Mouse (Mus musculus) MEL (cell line): ENCODE data around the gene Polr2e. TPM values are rescaled to one million over a fixed set of nuclear protein-coding genes. Genes with fewer than 3 reads are reported as not detected.

Source experiments
- DNase-seq: peaks from one replicate; pipeline ENCODE4 v3.0.0; 2011; ENCODE audit warnings: low read depth, low spot score
- H3K27ac ChIP-seq: 2 replicates; pipeline ENCODE4 v1.5.1; 2012; ENCODE audit warnings: low read depth, mild to moderate bottlenecking, control low read depth, low read length, moderate library complexity; ENCODE audit not compliant: control insufficient read depth
- H3K27me3 ChIP-seq, 2 experiments: fragments of 150-350 bp in 1 of 2; sonication (generic) in 1 of 2; 2 replicates each; pipeline ENCODE4 v1.6.1; 2012; ENCODE audit warnings: low read length in 2 of 2, mild to moderate bottlenecking in 2 of 2, improper control_type of control experiment in 1 of 2, moderate library complexity in 1 of 2; ENCODE audit not compliant: insufficient read depth in 2 of 2, control insufficient read depth in 1 of 2
- H3K36me3 ChIP-seq, 2 experiments: 2 replicates each; pipeline ENCODE4 v1.6.1; 2012 to 2014; ENCODE audit warnings: low read length in 2 of 2, improper control_type of control experiment in 1 of 2, inconsistent platforms in 1 of 2, mild to moderate bottlenecking in 1 of 2; ENCODE audit not compliant: insufficient read depth in 2 of 2, control insufficient read depth in 1 of 2
- H3K4me1 ChIP-seq, 2 experiments: fragments of 150-350 bp in 1 of 2; sonication (generic) in 1 of 2; 2 replicates each; pipeline ENCODE4 v1.6.1; 2012; ENCODE audit warnings: low read length in 2 of 2, improper control_type of control experiment in 1 of 2, mild to moderate bottlenecking in 1 of 2; ENCODE audit not compliant: insufficient read depth in 2 of 2, control insufficient read depth in 1 of 2
- H3K4me3 ChIP-seq, 2 experiments: fragments of 150-350 bp in 1 of 2; sonication (generic) in 1 of 2; 2 replicates each; pipeline ENCODE4 v1.5.1; 2012; ENCODE audit warnings: low read depth in 2 of 2, low read length in 2 of 2, mild to moderate bottlenecking in 2 of 2, moderate library complexity in 2 of 2, control low read depth in 1 of 2, improper control_type of control experiment in 1 of 2; ENCODE audit not compliant: control insufficient read depth in 1 of 2, insufficient read depth in 1 of 2
- H3K79me2 ChIP-seq: 2 replicates; pipeline ENCODE4 v1.6.1; 2012; ENCODE audit warnings: mild to moderate bottlenecking, low read length, moderate library complexity; ENCODE audit not compliant: control insufficient read depth, poor library complexity, insufficient read depth
- H3K9ac ChIP-seq: 2 replicates; pipeline ENCODE4 v1.6.1; 2012; ENCODE audit warnings: low read depth, mild to moderate bottlenecking, control low read depth, low read length, moderate library complexity; ENCODE audit not compliant: control insufficient read depth, poor library complexity, severe bottlenecking
- H3K9me3 ChIP-seq: fragments of 150-350 bp; sonication (generic); replicated peaks from 2 replicates; pipeline ENCODE4 v1.6.1; 2012; ENCODE audit warnings: mild to moderate bottlenecking, low read length, improper control_type of control experiment, moderate library complexity; ENCODE audit not compliant: insufficient read depth
- CHD1 ChIP-seq: IDR thresholded peaks from 2 replicates; pipeline ENCODE4 v1.6.1; 2012; ENCODE audit warnings: low read depth, mild to moderate bottlenecking, inconsistent platforms, low read length, improper control_type of control experiment
- CHD2 ChIP-seq: IDR thresholded peaks from 2 replicates; pipeline ENCODE4 v1.6.1; 2011; ENCODE audit warnings: low read length, improper control_type of control experiment
- CTCF ChIP-seq, 3 experiments: IDR thresholded peaks in 2 of 3; conservative IDR thresholded peaks in 1 of 3; 2 replicates each; pipeline ENCODE4 v1.5.1; 2011 to 2012; ENCODE audit warnings: low read length in 3 of 3, low read depth in 2 of 3, mild to moderate bottlenecking in 2 of 3, improper control_type of control experiment in 1 of 3, inconsistent platforms in 1 of 3, mixed read lengths in 1 of 3, moderate library complexity in 1 of 3; ENCODE audit not compliant: control insufficient read depth in 1 of 3, insufficient read depth in 1 of 3, poor library complexity in 1 of 3, severe bottlenecking in 1 of 3
- E2F4 ChIP-seq: IDR thresholded peaks from 2 replicates; pipeline ENCODE4 v1.6.1; 2011; ENCODE audit warnings: low read depth, low read length, improper control_type of control experiment, borderline replicate concordance
- ELF1 ChIP-seq: IDR thresholded peaks from 2 replicates; pipeline ENCODE4 v1.6.1; 2014; ENCODE audit warnings: low read depth, mild to moderate bottlenecking, inconsistent platforms, low read length, improper control_type of control experiment, moderate library complexity
- EP300 ChIP-seq, 2 experiments: IDR thresholded peaks; 2 replicates each; pipeline ENCODE4 v1.6.1; 2011; ENCODE audit warnings: improper control_type of control experiment in 2 of 2, low read length in 2 of 2, low read depth in 1 of 2, mild to moderate bottlenecking in 1 of 2
- GABPA ChIP-seq: IDR thresholded peaks from 2 replicates; pipeline ENCODE4 v1.6.1; 2012; ENCODE audit warnings: low read depth, mild to moderate bottlenecking, inconsistent platforms, low read length, improper control_type of control experiment, moderate library complexity
- HCFC1 ChIP-seq: IDR thresholded peaks from 2 replicates; pipeline ENCODE4 v1.6.1; 2012; ENCODE audit warnings: low read depth, mild to moderate bottlenecking, inconsistent platforms, low read length, improper control_type of control experiment, moderate library complexity
- MAX ChIP-seq: IDR thresholded peaks from 2 replicates; pipeline ENCODE4 v1.6.1; 2011; ENCODE audit warnings: low read length, improper control_type of control experiment
- MXI1 ChIP-seq: IDR thresholded peaks from 2 replicates; pipeline ENCODE4 v1.6.1; 2011; ENCODE audit warnings: mild to moderate bottlenecking, low read depth, low read length, improper control_type of control experiment
- MYC ChIP-seq: IDR thresholded peaks from 2 replicates; pipeline ENCODE4 v1.6.1; 2011; ENCODE audit warnings: low read depth, mild to moderate bottlenecking, low read length, improper control_type of control experiment, moderate library complexity
- NRF1 ChIP-seq: IDR thresholded peaks from 2 replicates; pipeline ENCODE4 v1.6.1; 2014; ENCODE audit warnings: low read depth, mild to moderate bottlenecking, inconsistent platforms, low read length, improper control_type of control experiment, moderate library complexity; ENCODE audit not compliant: poor library complexity, insufficient read depth, severe bottlenecking
- RCOR1 ChIP-seq: IDR thresholded peaks from 2 replicates; pipeline ENCODE4 v1.6.1; 2012; ENCODE audit warnings: low read depth, mild to moderate bottlenecking, inconsistent platforms, low read length, improper control_type of control experiment
- SIN3A ChIP-seq: IDR thresholded peaks from 2 replicates; pipeline ENCODE4 v1.6.1; 2012; ENCODE audit warnings: low read length, improper control_type of control experiment, inconsistent platforms
- SMC3 ChIP-seq: IDR thresholded peaks from 2 replicates; pipeline ENCODE4 v1.6.1; 2011; ENCODE audit warnings: low read depth, low read length, improper control_type of control experiment
- UBTF ChIP-seq: IDR thresholded peaks from 2 replicates; pipeline ENCODE4 v1.6.1; 2012; ENCODE audit warnings: low read depth, mild to moderate bottlenecking, inconsistent platforms, low read length, improper control_type of control experiment, moderate library complexity, borderline replicate concordance; ENCODE audit not compliant: insufficient read depth
- ZKSCAN1 ChIP-seq: IDR thresholded peaks from 2 replicates; pipeline ENCODE4 v1.6.1; 2012; ENCODE audit warnings: low read depth, mild to moderate bottlenecking, inconsistent platforms, low read length, improper control_type of control experiment, moderate library complexity
- ZMIZ1 ChIP-seq: IDR thresholded peaks from 2 replicates; pipeline ENCODE4 v1.6.1; 2012; ENCODE audit warnings: low read depth, mild to moderate bottlenecking, inconsistent platforms, low read length, improper control_type of control experiment, moderate library complexity
- polyA plus RNA-seq, 2 experiments: library from polyadenylated mRNA; stranded (reverse) in 1 of 2; unstranded in 1 of 2; fragments of >175 nt in 1 of 2; fragments of >200 nt in 1 of 2; gene quantifications; 2 replicates each; pipeline versions ENCODE4 v1.2.1 to v1.2.4; 2012; ENCODE audit warnings: low replicate concordance in 2 of 2, low read depth in 1 of 2; ENCODE audit not compliant: insufficient read length in 2 of 2, insufficient read depth in 1 of 2, missing spikeins in 1 of 2
- total RNA-seq: library from RNA; depleted of rRNA; stranded (reverse); fragments of 300-350 nt; gene quantifications from 2 replicates; pipeline ENCODE4 v1.2.3, GENCODE M21; 2012

The Polr2e gene
- total and polyA plus RNA-seq, 3 experiments, result 169 to 279 (median 258) TPM

DNA sequence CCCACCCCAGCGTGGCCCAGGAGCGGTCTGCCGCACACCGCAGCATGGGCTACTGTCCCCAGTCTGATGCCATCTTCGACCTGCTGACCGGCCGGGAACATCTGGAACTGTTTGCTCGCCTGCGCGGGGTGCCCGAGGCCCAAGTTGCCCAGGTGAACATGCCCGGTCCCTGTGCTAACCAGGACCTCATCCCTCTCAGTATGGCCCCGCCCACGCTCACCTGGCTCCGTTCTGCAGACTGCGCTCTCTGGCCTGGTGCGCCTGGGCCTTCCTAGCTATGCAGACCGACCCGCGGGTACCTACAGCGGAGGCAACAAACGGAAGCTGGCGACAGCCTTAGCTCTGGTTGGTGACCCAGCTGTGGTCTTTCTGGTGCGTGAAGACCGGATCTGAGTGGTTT is 26.0 kb downstream of the Polr2e start:
- H3K4me1 ChIP-seq, result peaks cover 8 to 13% of the 10 kb centered on the region in 2 experiments
- peaks cover 12% of the 10 kb centered on the region for H3K79me2 ChIP-seq
- H3K36me3 ChIP-seq, result peaks cover 8 to 12% of the 10 kb centered on the region in 2 experiments
- no peak overlapping the region for H3K27ac ChIP-seq
- no peaks in the 10 kb centered on the region for H3K27me3 ChIP-seq
- H3K4me3 ChIP-seq, result no peak overlapping the region
- TF ChIP-seq SMC3 (no peak), MXI1 (no peak), ELF1 (no peak), MYC (no peak), NRF1 (no peak), ZMIZ1 (no peak), EP300 (IDR thresholded peaks at IDR 0.05; ENCODE audit: low read depth in 1 of 2, low read length in 2 of 2) (no peak), UBTF (no peak), SIN3A (no peak), E2F4 (no peak), HCFC1 (no peak), ZKSCAN1 (no peak), RCOR1 (no peak), CHD2 (no peak), CTCF (IDR thresholded peaks at IDR 0.05 in 2 of 3, conservative IDR thresholded peaks at IDR 0.05 in 1 of 3; ENCODE audit: control insufficient read depth in 1 of 3, insufficient read depth in 1 of 3, low read depth in 2 of 3, low read length in 3 of 3, poor library complexity in 1 of 3, severe bottlenecking in 1 of 3) (no peak), CHD1 (no peak)
- TF ChIP-seq, all 39 proteins: peak for 0
- DNase-seq, result no peak
- Histone ChIP-seq H3K9ac (no peak overlapping the region), H3K9me3 (no peaks in the 10 kb centered on the region)

DNA sequence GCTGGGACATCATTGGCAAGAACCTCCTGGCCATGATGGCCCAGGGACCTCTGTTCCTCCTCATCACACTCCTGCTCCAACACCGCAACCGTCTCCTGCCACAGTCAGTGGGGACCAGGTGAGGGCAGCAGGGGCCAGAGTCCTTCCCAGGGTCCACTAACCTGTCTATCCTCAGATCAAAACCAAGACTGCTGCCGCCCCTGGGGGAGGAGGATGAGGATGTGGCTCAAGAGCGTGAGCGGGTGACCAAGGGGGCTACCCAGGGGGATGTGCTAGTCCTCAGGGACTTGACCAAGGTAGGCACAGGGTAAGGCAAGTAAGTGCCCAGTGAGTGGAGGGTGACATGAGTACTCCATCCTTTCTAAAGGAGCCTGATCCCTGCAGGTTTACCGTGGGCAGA is 27.9 kb downstream of the Polr2e start:
- H3K36me3 ChIP-seq, result peaks cover 0 to 12% of the 10 kb centered on the region in 2 experiments; a peak in 2 of 4 replicates
- no peak for TF ChIP-seq GABPA
- TF ChIP-seq ELF1, result no peak
- no peak for TF ChIP-seq MAX
- TF ChIP-seq SMC3, result no peak
- TF ChIP-seq, all 39 proteins: peak for 0

More for the DNA sequence above, 27.9 kb downstream of the Polr2e start:
- Histone ChIP-seq H3K9ac (no peak overlapping the region), H3K4me3 (no peak overlapping the region), H3K9me3 (no peaks in the 10 kb centered on the region), H3K27me3 (no peaks in the 10 kb centered on the region), H3K27ac (no peak overlapping the region), H3K4me1 (peaks cover 0 to 5% of the 10 kb centered on the region in 2 experiments; a peak in 2 of 4 replicates), H3K79me2 (peaks cover 2% of the 10 kb centered on the region)
- no peak for DNase-seq
